Comparison of ENCODE assay signal across 9 mouse cellular contexts in genomic region chr1:155574966-155575673, GRCm38 (mm10). TPM values are rescaled to one million over a fixed set of nuclear protein-coding genes. Genes with fewer than 3 reads are reported as not detected.
DNase-seq lines count a peak whose midpoint lies in the region; ATAC-seq and TF ChIP-seq lines count a peak whose summit lies in the region.
"Had no signal": no experiment of that assay in that cellular context is flagged by ENCODE, and none has a peak within 500 bp of the region (broad histone marks: within the 10 kb centered on the region; RNA-seq: fewer than 3 reads in every experiment).

No protein-coding gene starts in this region.

- intact Hi-C loops in left cerebral cortex, adult 2 months (cut with DNase I): loop anchor here (1.0 to 10.0 kb wide), 2 partner anchors 146 to 290 kb away; no protein-coding TSS in a partner anchor

- H3K9me3 ChIP-seq in liver, embryonic 11.5 days (ENCODE audit: control insufficient read depth, low read length): no peaks in the 10 kb centered on the region
- no peaks in the 10 kb centered on the region for H3K9me3 ChIP-seq in hindbrain, embryonic 15.5 days
- H3K9me3 ChIP-seq in midbrain, embryonic 15.5 days: no peaks in the 10 kb centered on the region

- TF ChIP-seq CTCF in brain, embryonic 14.5 days (IDR thresholded peaks at IDR 0.05; ENCODE audit: borderline replicate concordance, extremely low read depth, insufficient read depth, insufficient read length): peak; percentile 52
- peak; percentile 89 for TF ChIP-seq CTCF in left cerebral cortex, adult 2 months (IDR thresholded peaks at IDR 0.05)

- H3K27ac ChIP-seq in liver, embryonic 11.5 days (ENCODE audit: low read depth, low read length): no peak overlapping the region
- no peak overlapping the region for H3K27ac ChIP-seq in hindbrain, embryonic 15.5 days (replicated peaks)
- H3K27ac ChIP-seq in left cerebral cortex, adult 2 months: no peak overlapping the region
- H3K27ac ChIP-seq in midbrain, embryonic 15.5 days: no peak overlapping the region
- H3K27ac ChIP-seq: macrophage had no signal

- ATAC-seq in liver, embryonic 11.5 days (replicated peaks; ENCODE audit: low FRiP score): no peak
- ATAC-seq in hindbrain, embryonic 15.5 days (ENCODE audit: low FRiP score, low read depth): 0 out of 2 replicates have a peak, but pooled peaks have one; percentile 66
- 0 out of 2 replicates have a peak, but pooled peaks have one; percentile 33 for ATAC-seq in midbrain, embryonic 15.5 days (replicated peaks)

- TF ChIP-seq POLR2A in brain, embryonic 14.5 days (IDR thresholded peaks at IDR 0.05; ENCODE audit: borderline replicate concordance, extremely low read depth, insufficient read depth, insufficient read length, poor library complexity, severe bottlenecking): no peak

- H3K4me2 ChIP-seq in liver, embryonic 11.5 days: no peak overlapping the region
- no peak overlapping the region for H3K4me2 ChIP-seq in hindbrain, embryonic 15.5 days
- no peak overlapping the region for H3K4me2 ChIP-seq in midbrain, embryonic 15.5 days

- H3K9ac ChIP-seq in liver, embryonic 11.5 days (ENCODE audit: low read depth, low read length): no peak overlapping the region
- H3K9ac ChIP-seq in hindbrain, embryonic 15.5 days: no peak overlapping the region
- H3K9ac ChIP-seq in midbrain, embryonic 15.5 days: no peak overlapping the region

- peak; percentile 70 for DNase-seq in liver
- DNase-seq in liver, embryonic 11.5 days (ENCODE audit: low spot score): no peak
- DNase-seq in brain, embryonic 14.5 days (ENCODE audit: low read depth): peak; percentile 86
- DNase-seq in fibroblast of lung, adult 2 months (ENCODE audit: low read depth): peak; percentile 24
- DNase-seq in left cerebral cortex, adult 2 months (ENCODE audit: extremely low spot score in 1 of 2, low spot score in 2 of 2): peak; percentile 76 to 77
- DNase-seq in spleen, postnatal 4 days (ENCODE audit: low spot score in 2 of 2): peak; percentile 47 to 82

- no peaks in the 10 kb centered on the region for H3K4me1 ChIP-seq in liver, embryonic 11.5 days (replicated peaks; ENCODE audit: control insufficient read depth, insufficient read depth, low read length)
- no peaks in the 10 kb centered on the region for H3K4me1 ChIP-seq in hindbrain, embryonic 15.5 days (replicated peaks)
- 0 out of 2 replicates have a peak, but pooled peaks cover 2% of the 10 kb centered on the region for H3K4me1 ChIP-seq in midbrain, embryonic 15.5 days

- no peak overlapping the region for H3K4me3 ChIP-seq in liver, embryonic 11.5 days (ENCODE audit: low read depth, low read length)
- no peak overlapping the region for H3K4me3 ChIP-seq in hindbrain, embryonic 15.5 days
- H3K4me3 ChIP-seq in left cerebral cortex, adult 2 months: no peak overlapping the region
- no peak overlapping the region for H3K4me3 ChIP-seq in midbrain, embryonic 15.5 days

- 0 out of 2 replicates have a peak, but pooled peaks cover 6% of the 10 kb centered on the region for H3K36me3 ChIP-seq in liver, embryonic 11.5 days (ENCODE audit: control insufficient read depth, insufficient read depth, low read length)
- H3K36me3 ChIP-seq in hindbrain, embryonic 15.5 days: peaks cover 3% of the 10 kb centered on the region; the same call in 1 of the 2 replicates
- H3K36me3 ChIP-seq in midbrain, embryonic 15.5 days (replicated peaks): no peaks in the 10 kb centered on the region

- WGBS in liver, embryonic 11.5 days: 32% methylated on average over 7 of the region's 7 CpGs
- 29% methylated on average over 7 of the region's 7 CpGs for WGBS in hindbrain, embryonic 15.5 days
- WGBS in midbrain, embryonic 15.5 days: 26% methylated on average over 7 of the region's 7 CpGs

- H3K27me3 ChIP-seq in liver, embryonic 11.5 days (replicated peaks; ENCODE audit: control insufficient read depth, insufficient read depth, low read length): no peaks in the 10 kb centered on the region
- H3K27me3 ChIP-seq in hindbrain, embryonic 15.5 days: no peaks in the 10 kb centered on the region
- H3K27me3 ChIP-seq in midbrain, embryonic 15.5 days (replicated peaks): no peaks in the 10 kb centered on the region

RNA-seq across cellular contexts. Expression of gene Acbd6, which starts 17.2 kb away (rescaled TPM):
- polyA plus RNA-seq in liver, embryonic 11.5 days (2014; fragmentation: Nextera tagmentation; extraction: Ambion mirVana): 101 and 106 TPM in 2 replicates
- polyA plus RNA-seq in brain, embryonic 14.5 days (2012; rRNA removed): 98.6 and 121 TPM in 2 replicates
- 95.2 and 109 TPM in 2 replicates for polyA plus RNA-seq in hindbrain, embryonic 15.5 days (2015; fragmentation: Nextera tagmentation; extraction: Ambion mirVana)
- total RNA-seq in left cerebral cortex, adult 2 months (2021): 100 to 1,000 TPM in 1 of 2 experiments, 10 to 100 TPM in 1; 95.6 to 101 TPM
- 89.3 and 93.8 TPM in 2 replicates for polyA plus RNA-seq in midbrain, embryonic 15.5 days (2015; fragmentation: Nextera tagmentation; extraction: Ambion mirVana)
